In the genomic region with DNA sequence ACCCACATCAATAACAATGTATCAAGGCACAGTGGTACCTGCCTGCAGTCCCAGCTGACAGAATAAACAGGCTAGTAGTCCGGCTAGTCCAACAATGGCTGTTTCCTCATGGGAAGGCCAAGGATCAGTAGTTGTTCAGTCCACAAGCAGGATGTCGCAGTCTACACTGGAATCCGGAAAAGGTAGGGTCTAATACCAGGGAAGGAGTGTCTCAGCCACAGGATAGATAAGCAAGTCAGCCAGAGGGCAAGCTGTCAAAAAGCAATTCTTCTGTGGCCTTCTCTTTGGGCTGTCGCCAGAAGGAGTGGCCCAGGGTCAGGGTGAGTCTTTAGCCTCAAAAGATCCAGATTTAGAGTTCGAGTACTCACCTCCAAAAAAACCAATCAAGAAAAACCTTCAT, we compare ENCODE assay signal across 11 mouse cellular contexts. TPM values are rescaled to one million over a fixed set of nuclear protein-coding genes. Genes with fewer than 3 reads are reported as not detected.
DNase-seq lines count a peak whose midpoint lies in the region; ATAC-seq and TF ChIP-seq lines count a peak whose summit lies in the region.
"Had no signal": no experiment of that assay in that cellular context is flagged by ENCODE, and none has a peak within 500 bp of the region (broad histone marks: within the 10 kb centered on the region; RNA-seq: fewer than 3 reads in every experiment).

No protein-coding gene starts in this region.

- no peaks in the 10 kb centered on the region for H3K27me3 ChIP-seq in kidney, embryonic 16.5 days (ENCODE audit: insufficient read depth, low read length)
- no peaks in the 10 kb centered on the region for H3K27me3 ChIP-seq in kidney, postnatal 0 days (ENCODE audit: insufficient read depth, low read length)
- no peaks in the 10 kb centered on the region for H3K27me3 ChIP-seq in hindbrain, embryonic 16.5 days (replicated peaks; ENCODE audit: control insufficient read depth, insufficient read depth, low read length)

- H3K9ac ChIP-seq in kidney, embryonic 16.5 days (replicated peaks; ENCODE audit: low read length): no peak overlapping the region
- H3K9ac ChIP-seq in kidney, postnatal 0 days (ENCODE audit: low read depth, low read length): no peak overlapping the region
- no peak overlapping the region for H3K9ac ChIP-seq in hindbrain, embryonic 16.5 days (ENCODE audit: low read depth, low read length)

- no peak overlapping the region for H3K4me2 ChIP-seq in kidney, embryonic 16.5 days (replicated peaks; ENCODE audit: low read depth, low read length)
- no peak overlapping the region for H3K4me2 ChIP-seq in kidney, postnatal 0 days (ENCODE audit: low read length)
- H3K4me2 ChIP-seq in hindbrain, embryonic 16.5 days (ENCODE audit: low read length): no peak overlapping the region

- TF ChIP-seq CTCF in kidney, postnatal 0 days (IDR thresholded peaks at IDR 0.05; ENCODE audit: low read depth): no peak

- H3K4me1 ChIP-seq in kidney, embryonic 16.5 days (ENCODE audit: insufficient read depth, low read length): no peaks in the 10 kb centered on the region
- no peaks in the 10 kb centered on the region for H3K4me1 ChIP-seq in kidney, postnatal 0 days (replicated peaks; ENCODE audit: insufficient read depth, low read length)
- H3K4me1 ChIP-seq in hindbrain, embryonic 16.5 days (ENCODE audit: control insufficient read depth, insufficient read depth, low read depth, low read length): peaks cover 5% of the 10 kb centered on the region; the same call in 1 of the 2 replicates

- H3K36me3 ChIP-seq in kidney, embryonic 16.5 days (ENCODE audit: insufficient read depth, low read length): no peaks in the 10 kb centered on the region
- H3K36me3 ChIP-seq in kidney, postnatal 0 days (ENCODE audit: insufficient read depth, low read length): no peaks in the 10 kb centered on the region
- H3K36me3 ChIP-seq in hindbrain, embryonic 16.5 days (ENCODE audit: control insufficient read depth, insufficient read depth, low read length): no peaks in the 10 kb centered on the region

- H3K9me3 ChIP-seq in kidney, embryonic 16.5 days (ENCODE audit: low read length): no peaks in the 10 kb centered on the region
- no peaks in the 10 kb centered on the region for H3K9me3 ChIP-seq in kidney, postnatal 0 days (replicated peaks; ENCODE audit: low read length)
- H3K9me3 ChIP-seq in hindbrain, embryonic 16.5 days (ENCODE audit: control insufficient read depth, low read length): no peaks in the 10 kb centered on the region

- 75% methylated on average over 5 of the region's 5 CpGs for WGBS in kidney, embryonic 16.5 days
- WGBS in kidney, postnatal 0 days: 63% methylated on average over 5 of the region's 5 CpGs
- WGBS in hindbrain, embryonic 16.5 days: 80% methylated on average over 5 of the region's 5 CpGs

- ATAC-seq in kidney, embryonic 16.5 days (ENCODE audit: low FRiP score, low TSS enrichment): no peak
- no peak for ATAC-seq in kidney, postnatal 0 days (replicated peaks; ENCODE audit: low FRiP score, low read depth)
- no peak for ATAC-seq in hindbrain, embryonic 16.5 days

- no peak overlapping the region for H3K4me3 ChIP-seq in kidney, embryonic 16.5 days (ENCODE audit: low read length)
- H3K4me3 ChIP-seq in kidney, postnatal 0 days (replicated peaks; ENCODE audit: low read depth, low read length): no peak overlapping the region
- no peak overlapping the region for H3K4me3 ChIP-seq in hindbrain, embryonic 16.5 days (ENCODE audit: low read length)
- H3K4me3 ChIP-seq: erythroblast, embryonic 14.5 days had no signal

- H3K27ac ChIP-seq in kidney, embryonic 16.5 days (ENCODE audit: low read length): no peak overlapping the region
- no peak overlapping the region for H3K27ac ChIP-seq in kidney, postnatal 0 days
- no peak overlapping the region for H3K27ac ChIP-seq in hindbrain, embryonic 16.5 days (ENCODE audit: low read depth, low read length)

- peak; percentile 80 for DNase-seq in kidney, adult 11 months
- DNase-seq in adrenal gland, postnatal 10 days: peak; percentile 44
- peak; percentile 47 for DNase-seq in kidney, postnatal 0 days (ENCODE audit: low spot score)
- peak; percentile 85 for DNase-seq in lung, postnatal 36 days
- DNase-seq in thymus, postnatal 36 days: no peak
- no peak for DNase-seq in cerebellum, adult 11-12 months
- DNase-seq: left cerebral cortex, postnatal 4 days; thymus, adult 18-20 months had no signal

RNA-seq across cellular contexts. Expression of gene Hlcs, which starts 4.4 kb away (rescaled TPM):
- 8.9 and 10.5 TPM in 2 replicates for polyA plus RNA-seq in kidney, embryonic 16.5 days (2015; fragmentation: Nextera tagmentation; extraction: Ambion mirVana)
- 10 to 100 TPM; 11.9 to 13.5 TPM for total RNA-seq in adrenal gland, postnatal 10 days (2021)
- polyA plus RNA-seq in kidney, postnatal 0 days (2015; fragmentation: Nextera tagmentation; extraction: Ambion mirVana): 5.0 and 5.9 TPM in 2 replicates
- polyA plus RNA-seq in hindbrain, embryonic 16.5 days (2015; fragmentation: Nextera tagmentation; extraction: Ambion mirVana): 7.9 and 8.3 TPM in 2 replicates

RNA-seq across cellular contexts. Expression of gene Ripply3, which starts 10.5 kb away (rescaled TPM):
- polyA plus RNA-seq in kidney, embryonic 16.5 days (2015; fragmentation: Nextera tagmentation; extraction: Ambion mirVana): 14.2 and 17.4 TPM in 2 replicates
- total RNA-seq in adrenal gland, postnatal 10 days (2021): 1 to 10 TPM; 3.8 to 4.0 TPM
- polyA plus RNA-seq in kidney, postnatal 0 days (2015; fragmentation: Nextera tagmentation; extraction: Ambion mirVana): 14.0 and 14.9 TPM in 2 replicates
- polyA plus RNA-seq in hindbrain, embryonic 16.5 days (2015; fragmentation: Nextera tagmentation; extraction: Ambion mirVana): 0.84 and 1.3 TPM in 2 replicates
- polyA plus RNA-seq: erythroblast, embryonic 14.5 days had no signal

RNA-seq across cellular contexts. Expression of gene Ttc3, which starts 52.7 kb away (rescaled TPM):
- 201 and 230 TPM in 2 replicates for polyA plus RNA-seq in kidney, embryonic 16.5 days (2015; fragmentation: Nextera tagmentation; extraction: Ambion mirVana)
- 100 to 1,000 TPM in 1 of 2 experiments, 10 to 100 TPM in 1; 94.4 to 116 TPM for total RNA-seq in adrenal gland, postnatal 10 days (2021)
- 152 and 158 TPM in 2 replicates for polyA plus RNA-seq in kidney, postnatal 0 days (2015; fragmentation: Nextera tagmentation; extraction: Ambion mirVana)
- polyA plus RNA-seq in hindbrain, embryonic 16.5 days (2015; fragmentation: Nextera tagmentation; extraction: Ambion mirVana): 889 and 920 TPM in 2 replicates

RNA-seq across cellular contexts. Expression of gene Pigp, which starts 53.9 kb away (rescaled TPM):
- polyA plus RNA-seq in kidney, embryonic 16.5 days (2015; fragmentation: Nextera tagmentation; extraction: Ambion mirVana): 115 and 120 TPM in 2 replicates
- 10 to 100 TPM; 63.3 to 66.8 TPM for total RNA-seq in adrenal gland, postnatal 10 days (2021)
- polyA plus RNA-seq in kidney, postnatal 0 days (2015; fragmentation: Nextera tagmentation; extraction: Ambion mirVana): 195 and 220 TPM in 2 replicates
- polyA plus RNA-seq in hindbrain, embryonic 16.5 days (2015; fragmentation: Nextera tagmentation; extraction: Ambion mirVana): 108 and 122 TPM in 2 replicates

Comparison
In these comparisons a context has a peak if more than half of its experiments do, and no peak if none do; other contexts are left out.
1. DNase-seq: peak in kidney, adult 11 months (single experiment), adrenal gland, postnatal 10 days (single experiment), kidney, postnatal 0 days (single experiment) and lung, postnatal 36 days (single experiment); none in thymus, postnatal 36 days (0 of 2) and cerebellum, adult 11-12 months (single experiment).